Mouse (Mus musculus): ENCODE measurements at regions not wholly inside any gene's neighbourhood (a gene's known extent, or its start where the extent isn't known, plus 50 kb on each side); places are given as distances from the start of the nearest gene placed in this dataset.

GRCm38 (mm10) chr12:69446468-69447321, 74.4 kb upstream of the Gm9887 start:
- peak; percentile 82 for ATAC-seq (ENCODE audit: low FRiP score, low read depth)
- 18% methylated on average over 17 of the region's 17 CpGs for WGBS
- no peak overlapping the region for H3K9ac ChIP-seq (ENCODE audit: low read depth, low read length, severe bottlenecking)

GRCm38 (mm10) chr12:69446085-69446467, 73.8 kb upstream of the Gm9887 start:
- no peaks in the 10 kb centered on the region for H3K27me3 ChIP-seq (ENCODE audit: control insufficient read depth, insufficient read depth, low read length)
- no peaks in the 10 kb centered on the region for H3K9me3 ChIP-seq (ENCODE audit: control insufficient read depth, low read length)
- WGBS = 6% methylated on average over 10 of the region's 10 CpGs
- no peaks in the 10 kb centered on the region for H3K36me3 ChIP-seq (ENCODE audit: control insufficient read depth, insufficient read depth, low read length)
- H3K9ac ChIP-seq (ENCODE audit: low read depth, low read length, severe bottlenecking) = no peak overlapping the region
- DNase-seq (ENCODE audit: low spot score) (no peak), ATAC-seq (ENCODE audit: low FRiP score, low read depth) (no peak; the same call in 1 of the 2 replicates)
- H3K4me1 ChIP-seq (ENCODE audit: control insufficient read depth, insufficient read depth, low read length) = peaks cover 37% of the 10 kb centered on the region
- peak overlapping the region; percentile 36 for H3K4me2 ChIP-seq (replicated peaks; ENCODE audit: low read depth, low read length, severe bottlenecking)
- H3K4me3 ChIP-seq (replicated peaks; ENCODE audit: low read length) = no peak overlapping the region
- no peak for TF ChIP-seq POLR2A (IDR thresholded peaks at IDR 0.05; ENCODE audit: borderline replicate concordance, extremely low read depth, insufficient read depth, insufficient read length)
- peak overlapping the region; percentile 44 for H3K27ac ChIP-seq (replicated peaks; ENCODE audit: low read depth, low read length)

More at GRCm38 (mm10) chr12:69446468-69447321, 74.4 kb upstream of the Gm9887 start:
- Histone ChIP-seq H3K36me3 (ENCODE audit: control insufficient read depth, insufficient read depth, low read length) (no peaks in the 10 kb centered on the region), H3K4me3 (replicated peaks; ENCODE audit: low read length) (0 out of 2 replicates have a peak overlapping the region, but pooled peaks have one; percentile 3), H3K4me2 (replicated peaks; ENCODE audit: low read depth, low read length, severe bottlenecking) (peak overlapping the region; percentile 36), H3K4me1 (ENCODE audit: control insufficient read depth, insufficient read depth, low read length) (peaks cover 40% of the 10 kb centered on the region), H3K27me3 (ENCODE audit: control insufficient read depth, insufficient read depth, low read length) (no peaks in the 10 kb centered on the region), H3K27ac (replicated peaks; ENCODE audit: low read depth, low read length) (peak overlapping the region; percentile 44), H3K9me3 (ENCODE audit: control insufficient read depth, low read length) (no peaks in the 10 kb centered on the region)
- TF ChIP-seq POLR2A (IDR thresholded peaks at IDR 0.05; ENCODE audit: borderline replicate concordance, extremely low read depth, insufficient read depth, insufficient read length) = no peak
- peak; percentile 93 for DNase-seq (ENCODE audit: low spot score)

- no peaks in the 10 kb centered on the region for H3K9me3 ChIP-seq (ENCODE audit: control insufficient read depth, low read length)
- ATAC-seq (ENCODE audit: low FRiP score, low read depth) = no peak
- 10% methylated on average over 6 of the region's 6 CpGs for WGBS
These were observed 70.1 kb upstream of the Gm9887 start for GRCm38 (mm10) chr12:69442321-69442720.

GRCm38 (mm10) chr12:69441764-69442163, 69.5 kb upstream of the Gm9887 start:
- 76% methylated on average over 4 of the region's 4 CpGs for WGBS
- Histone ChIP-seq H3K9me3 (ENCODE audit: control insufficient read depth, low read length) (no peaks in the 10 kb centered on the region), H3K9ac (ENCODE audit: low read depth, low read length, severe bottlenecking) (no peak overlapping the region), H3K36me3 (ENCODE audit: control insufficient read depth, insufficient read depth, low read length) (no peaks in the 10 kb centered on the region), H3K4me2 (replicated peaks; ENCODE audit: low read depth, low read length, severe bottlenecking) (no peak overlapping the region), H3K27me3 (ENCODE audit: control insufficient read depth, insufficient read depth, low read length) (no peaks in the 10 kb centered on the region), H3K4me3 (replicated peaks; ENCODE audit: low read length) (no peak overlapping the region), H3K4me1 (ENCODE audit: control insufficient read depth, insufficient read depth, low read length) (peaks cover 10% of the 10 kb centered on the region; the same call in 1 of the 2 replicates), H3K27ac (replicated peaks; ENCODE audit: low read depth, low read length) (no peak overlapping the region)
- no peak for TF ChIP-seq POLR2A (IDR thresholded peaks at IDR 0.05; ENCODE audit: borderline replicate concordance, extremely low read depth, insufficient read depth, insufficient read length)
- DNase-seq (ENCODE audit: low spot score) (no peak), ATAC-seq (ENCODE audit: low FRiP score, low read depth) (no peak)

More at GRCm38 (mm10) chr12:69442321-69442720, 70.1 kb upstream of the Gm9887 start:
- no peak overlapping the region for H3K9ac ChIP-seq (ENCODE audit: low read depth, low read length, severe bottlenecking)
- TF ChIP-seq POLR2A (IDR thresholded peaks at IDR 0.05; ENCODE audit: borderline replicate concordance, extremely low read depth, insufficient read depth, insufficient read length) = no peak
- no peak overlapping the region for H3K4me2 ChIP-seq (replicated peaks; ENCODE audit: low read depth, low read length, severe bottlenecking)
- H3K27me3 ChIP-seq (ENCODE audit: control insufficient read depth, insufficient read depth, low read length) = no peaks in the 10 kb centered on the region
- H3K4me3 ChIP-seq (replicated peaks; ENCODE audit: low read length) = no peak overlapping the region
- H3K27ac ChIP-seq (replicated peaks; ENCODE audit: low read depth, low read length) = no peak overlapping the region
- no peaks in the 10 kb centered on the region for H3K36me3 ChIP-seq (ENCODE audit: control insufficient read depth, insufficient read depth, low read length)
- no peak for DNase-seq (ENCODE audit: low spot score)
- peaks cover 15% of the 10 kb centered on the region for H3K4me1 ChIP-seq (ENCODE audit: control insufficient read depth, insufficient read depth, low read length)

- Histone ChIP-seq H3K4me3 (replicated peaks; ENCODE audit: low read length) (no peak overlapping the region), H3K36me3 (ENCODE audit: control insufficient read depth, insufficient read depth, low read length) (no peaks in the 10 kb centered on the region), H3K4me1 (ENCODE audit: control insufficient read depth, insufficient read depth, low read length) (0 out of 2 replicates have a peak, but pooled peaks cover 4% of the 10 kb centered on the region), H3K9me3 (ENCODE audit: control insufficient read depth, low read length) (peaks cover 4% of the 10 kb centered on the region; the same call in 1 of the 2 replicates), H3K27ac (replicated peaks; ENCODE audit: low read depth, low read length) (no peak overlapping the region), H3K4me2 (replicated peaks; ENCODE audit: low read depth, low read length, severe bottlenecking) (no peak overlapping the region), H3K9ac (ENCODE audit: low read depth, low read length, severe bottlenecking) (no peak overlapping the region), H3K27me3 (ENCODE audit: control insufficient read depth, insufficient read depth, low read length) (no peaks in the 10 kb centered on the region)
- no peak for TF ChIP-seq POLR2A (IDR thresholded peaks at IDR 0.05; ENCODE audit: borderline replicate concordance, extremely low read depth, insufficient read depth, insufficient read length)
- DNase-seq (ENCODE audit: low spot score) = no peak
- no peak for ATAC-seq (ENCODE audit: low FRiP score, low read depth)
- WGBS = 68% methylated on average over 5 of the region's 5 CpGs
These were observed 66.0 kb upstream of the Gm9887 start for GRCm38 (mm10) chr12:69438271-69438670.

Measured in limb, embryonic 14.5 days (tissue).